ENCODE assay signal across 14 mouse cellular contexts in the genomic region with DNA sequence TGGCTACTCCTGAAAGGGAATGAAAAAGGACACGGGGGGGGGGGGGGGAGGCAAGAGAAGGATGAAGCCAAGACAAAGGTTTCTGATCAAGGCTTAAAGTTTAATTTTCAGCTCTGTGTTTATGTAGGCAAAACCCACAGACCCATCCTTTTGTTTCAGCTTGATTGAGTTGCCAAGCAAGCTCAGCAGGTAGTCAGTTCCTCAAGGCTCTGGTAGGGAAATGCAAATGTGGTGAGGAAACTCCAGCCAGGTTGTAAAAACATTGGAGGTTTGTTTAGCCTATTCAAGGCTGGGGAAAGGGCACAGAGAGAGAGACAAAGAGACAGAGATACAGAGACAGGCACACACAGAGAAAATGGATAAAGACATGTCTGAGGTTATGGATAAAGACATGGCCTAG.
"Had no signal": no experiment of that assay in that cellular context is flagged by ENCODE, and none has a peak within 500 bp of the region (broad histone marks: within the 10 kb centered on the region; RNA-seq: fewer than 3 reads in every experiment).

No protein-coding gene starts in this region.

- DNase-seq: gastrocnemius, adult 2 months; gastrocnemius, postnatal 10 days; gastrocnemius, postnatal 25 days; heart, adult 2 months; heart, postnatal 14 days; heart, postnatal 36 days; kidney, adult 11 months; kidney, adult 2 months; kidney, adult 9 months; kidney, postnatal 14 days; kidney, postnatal 36 days; layer of hippocampus, adult 9-11 months; layer of hippocampus, postnatal 36 days; left cerebral cortex, postnatal 4 days had no signal
